Mouse (Mus musculus): ENCODE measurements around the gene Olfr455. TPM values are rescaled to one million over a fixed set of nuclear protein-coding genes. Genes with fewer than 3 reads are reported as not detected.

The Olfr455 gene
- total RNA-seq (2021) = not detected
- long read RNA-seq, experiment 1 = 0 reads
- long read RNA-seq, experiment 2 = 0 reads

GRCm38 (mm10) chr6:42547461-42547860 is at the start of gene Olfr455:
TSS of gene Olfr455 (minus strand) at chr6:42547587.
- peak; percentile 28 for DNase-seq (ENCODE audit: low spot score)

DNA sequence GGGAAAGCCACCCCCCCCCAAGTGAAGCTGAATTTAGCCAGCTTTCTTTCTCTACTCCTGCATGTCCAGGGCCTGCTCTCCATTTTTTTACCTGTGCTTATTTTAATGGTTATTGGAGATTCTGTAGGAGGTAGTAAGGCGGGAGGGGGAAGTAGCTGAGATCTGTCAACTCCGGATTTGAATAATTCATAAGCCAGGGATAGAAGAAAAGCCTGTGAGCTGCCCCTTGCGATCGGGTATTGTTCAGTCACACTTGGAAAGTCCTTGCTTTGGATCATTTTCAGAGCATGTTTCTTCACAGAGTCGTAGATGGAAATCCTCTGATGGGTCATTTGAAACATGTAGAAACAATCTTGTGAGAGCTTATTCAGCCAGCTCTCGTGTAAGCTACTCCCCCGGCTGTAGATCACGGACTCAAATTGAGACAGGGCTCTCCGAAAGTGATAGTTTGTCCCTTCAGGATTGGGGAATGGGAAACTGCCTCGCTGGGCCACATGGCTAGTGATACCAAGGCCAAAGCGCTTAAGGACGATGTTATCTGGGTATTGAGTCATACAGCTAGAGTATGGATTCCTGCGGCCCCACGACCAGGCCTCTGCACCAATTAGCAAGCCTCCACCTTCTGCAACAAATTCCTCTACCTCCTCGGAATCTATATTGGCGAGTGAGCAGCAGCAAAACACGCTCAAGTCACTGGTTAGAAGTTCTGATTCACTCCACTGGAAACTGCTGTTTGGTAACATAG is 45.9 kb upstream of the Olfr455 start:
- DNase-seq (ENCODE audit: low spot score) = no peak

DNA sequence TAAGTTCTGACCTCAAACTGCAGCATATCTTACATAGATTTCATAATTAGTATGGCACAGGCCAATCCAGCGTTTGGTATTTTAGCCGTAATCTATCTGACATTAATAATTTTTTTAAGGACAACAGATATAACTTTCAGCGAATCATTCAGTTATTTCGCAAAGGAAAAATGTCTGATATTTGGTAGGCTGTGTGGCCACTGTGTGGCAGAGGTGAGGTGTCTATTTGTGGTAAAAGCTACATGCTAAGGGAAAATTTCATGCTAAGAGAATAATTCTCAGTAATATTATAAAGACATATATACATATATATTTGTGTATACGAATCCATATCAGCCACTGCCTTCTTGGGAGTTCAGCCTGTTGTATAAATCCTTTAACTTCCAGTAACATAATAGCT is 39.2 kb upstream of the Olfr455 start:
- no peak for DNase-seq (ENCODE audit: low spot score)

DNA sequence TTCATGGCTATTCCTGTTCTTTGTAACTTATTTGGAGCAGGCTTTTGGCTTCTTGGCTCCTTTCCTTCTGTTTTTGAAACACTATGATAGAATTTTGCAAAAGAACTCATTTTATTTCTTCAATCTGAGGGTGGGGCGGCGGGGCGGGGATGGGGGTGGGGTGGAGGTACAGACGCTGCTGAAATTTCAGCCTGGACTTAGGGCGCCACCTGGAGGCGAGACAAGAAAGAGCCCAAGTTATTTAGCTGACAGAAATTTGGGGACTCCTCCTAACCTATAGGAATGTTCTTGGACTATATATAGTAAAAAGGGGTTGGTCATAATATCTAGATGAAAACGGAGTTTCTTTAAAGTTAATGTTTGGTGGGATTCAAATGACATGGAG is 36.1 kb upstream of the Olfr455 start:
- DNase-seq (ENCODE audit: low spot score) = peak; percentile 65

DNA sequence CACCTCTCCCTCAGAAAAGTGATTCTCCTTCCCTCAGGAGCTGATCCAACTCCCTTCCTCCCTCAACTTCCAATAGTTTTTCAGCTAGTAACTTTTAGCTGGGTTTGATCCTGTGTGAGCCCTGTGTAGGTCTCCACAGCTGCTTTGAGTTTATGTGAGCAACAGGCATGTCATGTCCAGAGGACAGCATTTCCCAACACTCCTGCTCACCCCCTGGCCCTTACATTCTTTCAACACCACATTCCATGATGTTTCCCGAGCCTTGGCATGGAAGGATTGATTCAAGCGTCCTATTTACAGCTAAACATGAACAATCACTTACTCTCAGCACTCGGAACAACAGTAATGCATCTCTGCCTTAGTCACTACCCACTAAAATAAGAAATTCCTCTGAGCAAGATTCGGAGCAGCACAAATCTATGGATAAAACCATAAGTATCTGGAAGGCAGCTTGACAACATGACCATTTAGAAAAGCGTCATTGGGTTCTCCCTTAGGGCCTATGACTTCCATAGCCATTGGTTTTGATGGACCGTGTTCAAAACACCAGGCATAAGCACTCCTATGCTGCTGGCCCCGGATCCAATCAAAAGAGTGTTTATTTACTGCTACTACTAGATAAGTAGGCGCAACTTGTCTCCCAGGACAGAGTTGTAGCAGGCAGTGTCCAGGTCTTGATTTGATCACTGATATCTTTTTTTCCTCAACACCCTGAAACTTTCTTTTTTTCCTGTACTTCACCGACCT is 35.5 kb upstream of the Olfr455 start:
- DNase-seq (ENCODE audit: low spot score) = no peak

- DNase-seq (ENCODE audit: low spot score) = peak; percentile 5
These were observed 31.3 kb upstream of the Olfr455 start for GRCm38 (mm10) chr6:42578678-42579077.

DNA sequence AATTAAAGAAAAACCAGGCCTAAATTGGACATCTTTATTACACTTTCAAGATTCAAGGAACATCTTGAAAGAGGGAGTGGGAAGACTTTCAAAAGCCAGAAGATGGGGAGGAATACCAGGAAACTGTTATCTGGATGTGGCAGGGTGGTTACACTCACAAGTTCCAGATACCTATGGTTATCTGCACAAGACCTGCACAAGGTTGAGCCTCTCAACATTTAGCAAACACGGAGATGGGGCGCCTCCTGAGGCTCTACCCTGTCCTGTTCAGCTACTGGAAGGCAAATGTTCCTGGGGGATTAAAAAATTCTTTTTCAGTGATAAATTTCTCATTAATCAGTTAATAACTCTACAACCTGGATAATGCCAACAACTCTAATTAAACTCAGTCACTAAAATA is 30.0 kb upstream of the Olfr455 start:
- DNase-seq (ENCODE audit: low spot score) = no peak

GRCm38 (mm10) chr6:42568205-42568604 is 20.8 kb upstream of the Olfr455 start:
- DNase-seq (ENCODE audit: low spot score) = no peak

- no peak for DNase-seq (ENCODE audit: low spot score)
These were observed 18.8 kb upstream of the Olfr455 start for GRCm38 (mm10) chr6:42566076-42566598.

DNA sequence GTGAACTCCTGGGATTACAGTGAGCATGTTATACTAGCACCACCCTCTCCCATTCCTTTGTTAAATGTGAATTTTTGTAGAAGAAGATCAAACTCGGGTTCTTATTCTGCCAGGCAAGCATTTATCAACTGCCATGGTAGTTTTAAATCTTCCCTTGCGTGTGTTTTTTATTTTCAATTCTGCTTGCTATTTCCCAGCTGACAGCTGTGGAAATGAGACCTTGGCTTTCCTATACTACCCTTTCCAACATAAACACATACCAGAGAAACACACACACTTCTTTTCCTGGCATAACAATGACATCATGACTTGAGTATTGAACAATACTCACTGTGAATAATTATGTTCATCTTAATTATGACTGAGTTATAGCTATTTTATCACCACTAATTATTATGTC is 14.9 kb upstream of the Olfr455 start:
- no peak for DNase-seq (ENCODE audit: low spot score)

DNA sequence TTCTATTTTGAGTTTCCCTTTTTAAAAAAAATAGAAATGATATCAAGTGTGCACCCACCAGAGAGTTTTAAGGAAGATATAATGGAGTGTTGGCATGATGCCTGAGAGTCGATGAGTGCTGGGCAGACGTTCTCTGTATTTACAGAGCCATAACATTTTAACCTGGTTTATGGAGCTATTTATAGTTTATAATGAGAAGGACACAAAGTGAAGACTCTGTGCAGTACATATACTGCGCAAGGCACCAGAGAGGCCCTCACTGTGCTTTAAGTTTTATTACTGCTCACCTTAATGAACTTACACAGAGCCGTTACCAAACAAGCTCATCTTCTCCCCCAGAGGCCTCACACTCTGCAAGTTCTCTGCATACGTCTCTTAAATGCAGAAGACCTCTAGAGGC is 13.5 kb upstream of the Olfr455 start:
- no peak for DNase-seq (ENCODE audit: low spot score)

- DNase-seq (ENCODE audit: low spot score) = no peak
These were observed 11.3 kb upstream of the Olfr455 start for GRCm38 (mm10) chr6:42558641-42559040.

GRCm38 (mm10) chr6:42546180-42546579 is 1.2 kb downstream of the Olfr455 start:
- no peak for DNase-seq (ENCODE audit: low spot score)

DNA sequence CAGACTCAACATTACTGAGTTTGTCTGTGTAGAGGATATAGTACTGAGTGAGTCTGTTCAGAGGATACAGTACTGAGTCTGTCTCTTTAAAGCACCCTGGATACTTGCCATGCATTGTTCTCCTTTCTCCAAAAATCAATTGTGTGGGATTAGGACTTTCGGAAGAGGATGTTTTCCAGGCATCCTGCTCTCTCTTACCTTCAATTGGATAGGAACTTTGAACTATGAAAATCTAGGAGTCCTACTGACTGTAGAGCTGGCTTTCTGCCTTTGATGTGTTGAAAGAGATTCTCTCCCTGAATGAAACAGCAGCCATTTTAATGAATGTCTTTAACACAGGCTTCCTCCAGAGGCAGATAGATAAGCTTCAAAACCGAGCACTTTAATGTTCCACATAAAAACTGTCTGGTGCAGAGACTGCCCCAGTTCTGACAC is 1.9 kb downstream of the Olfr455 start:
- DNase-seq (ENCODE audit: low spot score) = no peak

DNA sequence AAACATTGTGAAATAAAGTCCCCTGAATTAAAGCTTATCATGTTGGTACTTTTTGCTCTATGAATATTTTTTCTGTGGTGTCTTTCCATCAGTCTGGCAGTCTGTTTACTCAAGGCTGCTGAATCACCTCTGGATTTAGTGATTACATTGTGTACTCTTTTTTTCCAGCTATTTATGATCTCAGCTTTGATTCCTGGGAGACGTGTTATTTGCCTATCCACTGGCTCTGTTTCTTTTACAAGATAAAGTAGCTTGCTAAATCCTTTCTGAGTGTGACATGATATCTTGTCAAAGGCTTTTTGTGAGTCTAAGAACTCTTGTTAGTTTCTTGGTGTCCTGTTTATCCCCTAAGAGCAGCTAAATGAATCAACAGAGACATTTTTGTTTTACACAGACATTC is 2.5 kb downstream of the Olfr455 start:
- DNase-seq (ENCODE audit: low spot score) = no peak

- DNase-seq (ENCODE audit: low spot score) = peak; percentile 67
These were observed 5.1 kb downstream of the Olfr455 start for GRCm38 (mm10) chr6:42542036-42543031.

GRCm38 (mm10) chr6:42540681-42541080 is 6.7 kb downstream of the Olfr455 start:
- no peak for DNase-seq (ENCODE audit: low spot score)

DNA sequence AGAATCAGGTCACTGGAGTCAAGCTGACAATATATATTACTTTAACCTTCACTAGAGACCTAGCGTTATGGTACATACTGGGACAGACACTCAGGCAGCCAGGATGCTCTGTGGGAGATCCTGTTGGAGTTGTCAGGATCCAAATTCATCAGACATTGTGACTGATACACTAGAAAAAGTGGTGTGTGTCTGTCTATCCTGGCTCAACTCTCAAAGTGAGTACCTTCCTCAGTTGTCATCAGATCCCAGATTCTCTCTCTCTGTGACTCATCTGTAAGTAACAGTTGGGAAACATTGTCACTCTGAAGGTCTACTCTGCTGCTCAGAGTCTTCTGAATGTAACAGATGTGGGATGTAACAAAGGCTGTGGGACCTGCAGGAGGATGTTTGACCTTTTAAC is 7.7 kb downstream of the Olfr455 start:
- no peak for DNase-seq (ENCODE audit: low spot score)

GRCm38 (mm10) chr6:42513461-42513860 is 33.9 kb downstream of the Olfr455 start:
- no peak for DNase-seq (ENCODE audit: low spot score)

GRCm38 (mm10) chr6:42509311-42509710 is 38.1 kb downstream of the Olfr455 start:
- DNase-seq (ENCODE audit: low spot score) = no peak

- DNase-seq (ENCODE audit: low spot score) = no peak
These were observed 43.9 kb downstream of the Olfr455 start for GRCm38 (mm10) chr6:42503478-42503877.
